Mouse (Mus musculus) erythroblast, embryonic 14.5 days (primary cell): ENCODE measurements at regions not wholly inside any gene's neighbourhood (a gene's known extent, or its start where the extent isn't known, plus 50 kb on each side); places are given as distances from the start of the nearest gene placed in this dataset.

Source experiments
- GATA1 ChIP-seq: IDR thresholded peaks from 2 replicates; pipeline ENCODE4 v1.6.1; 2012; ENCODE audit warnings: low read length, inconsistent platforms, mixed read lengths
- TAL1 ChIP-seq: IDR thresholded peaks from 3 replicates; pipeline ENCODE4 v1.6.1; 2012; ENCODE audit warnings: low read length, inconsistent platforms, mixed read lengths

DNA sequence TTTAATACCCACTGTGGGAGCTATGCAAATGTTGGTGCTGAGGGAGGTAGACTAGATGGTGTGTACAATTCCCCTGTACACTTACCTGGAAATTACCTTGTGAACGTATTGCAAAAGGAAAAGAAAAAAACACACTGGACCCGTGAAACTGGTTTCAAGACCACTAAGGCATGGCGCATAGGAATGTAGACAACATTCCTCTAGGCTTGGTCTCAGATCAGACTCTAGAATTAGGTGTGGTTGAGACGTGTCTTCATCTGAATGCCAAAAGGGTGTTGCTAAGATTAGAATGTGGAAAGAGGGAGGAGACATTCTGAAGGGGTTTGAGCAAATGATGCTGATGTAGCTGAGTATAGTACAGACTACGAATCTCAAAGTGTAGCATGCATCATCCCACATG lies 237.1 kb upstream of the Tank start:
- no peak for TF ChIP-seq TAL1
- TF ChIP-seq GATA1 = no peak
